Mouse (Mus musculus) lung, adult 2 months (tissue): ENCODE measurements at regions not wholly inside any gene's neighbourhood (a gene's known extent, or its start where the extent isn't known, plus 50 kb on each side); places are given as distances from the start of the nearest gene placed in this dataset.

Experiments used
- CTCF ChIP-seq: fragments of 200-500 bp; IDR thresholded peaks from 2 replicates; pipeline ENCODE4 v1.5.1; 2011; ENCODE audit warnings: mild to moderate bottlenecking, low read length, control low read depth; ENCODE audit not compliant: insufficient read depth
- POLR2A ChIP-seq: fragments of 200-500 bp; IDR thresholded peaks from 2 replicates; pipeline ENCODE4 v1.6.1; 2011; ENCODE audit warnings: low read depth, mild to moderate bottlenecking, control low read depth, low read length, borderline replicate concordance; ENCODE audit errors: extremely low read depth

- TF ChIP-seq CTCF (no peak), POLR2A (no peak)
Measured at GRCm38 (mm10) chr13:101612786-101613185, 155.2 kb downstream of the Pik3r1 start.
